Mouse (Mus musculus) ES-Bruce4 (cell line): Measurements from ENCODE around the gene Lamb3. TPM values are rescaled to one million over a fixed set of nuclear protein-coding genes. Genes with fewer than 3 reads are reported as not detected.
"Not testable (repeated sequence)": the region's sequence is repeated elsewhere in the genome, so short reads cannot be mapped to it uniquely, and the experiment has no call there.

ENCODE experiments used
- H3K27ac ChIP-seq: 2 replicates; pipeline ENCODE4 v1.5.1; 2012; ENCODE audit warnings: low read length, inconsistent platforms; ENCODE audit not compliant: insufficient read depth
- H3K27me3 ChIP-seq: 2 replicates; pipeline ENCODE4 v1.6.1; 2012; ENCODE audit warnings: mild to moderate bottlenecking, low read length, inconsistent platforms; ENCODE audit not compliant: control insufficient read depth, poor library complexity, insufficient read depth, severe bottlenecking
- H3K36me3 ChIP-seq: 2 replicates; pipeline ENCODE4 v1.6.1; 2012; ENCODE audit warnings: inconsistent platforms, mild to moderate bottlenecking, low read length, moderate library complexity; ENCODE audit not compliant: control insufficient read depth, poor library complexity, insufficient read depth, severe bottlenecking
- H3K4me1 ChIP-seq: one replicate; pipeline ENCODE4 v1.8.1; 2011; ENCODE audit warnings: low read length; ENCODE audit not compliant: control insufficient read depth, insufficient read depth
- H3K4me3 ChIP-seq: 2 replicates; pipeline ENCODE4 v1.5.1; 2011; ENCODE audit warnings: low read depth, mild to moderate bottlenecking, low read length
- H3K9ac ChIP-seq: 2 replicates; pipeline ENCODE4 v1.6.1; 2012; ENCODE audit warnings: low read depth, mild to moderate bottlenecking, inconsistent platforms; ENCODE audit not compliant: poor library complexity, severe bottlenecking
- H3K9me3 ChIP-seq: replicated peaks from 2 replicates; pipeline ENCODE4 v1.6.1; 2012; ENCODE audit warnings: mild to moderate bottlenecking, low read length, inconsistent platforms; ENCODE audit not compliant: control insufficient read depth, poor library complexity, insufficient read depth, severe bottlenecking
- CTCF ChIP-seq: IDR thresholded peaks from one replicate; pipeline ENCODE4 v1.8.1; 2011; ENCODE audit warnings: low read depth, low read length
- EP300 ChIP-seq: IDR thresholded peaks from 2 replicates; pipeline ENCODE4 v1.6.1; 2011; ENCODE audit warnings: low read depth, low read length; ENCODE audit not compliant: insufficient read depth
- POLR2A ChIP-seq: IDR thresholded peaks from one replicate; pipeline ENCODE4 v1.8.1; 2011; ENCODE audit warnings: low read length; ENCODE audit not compliant: insufficient read depth
- polyA plus RNA-seq: library from polyadenylated mRNA; stranded (reverse); fragments of >200 nt; gene quantifications from 2 replicates; pipeline ENCODE4 v1.2.4, GENCODE M21; 2011; ENCODE audit warnings: low read depth; ENCODE audit not compliant: missing spikeins, insufficient read depth, insufficient read length

The Lamb3 gene
- polyA plus RNA-seq, 1 experiment = 6.4 TPM

- TF ChIP-seq POLR2A = no peak
- TF ChIP-seq EP300 = no peak
- no peak for TF ChIP-seq CTCF
- H3K27me3 ChIP-seq = no peaks in the 10 kb centered on the region
- no peak overlapping the region for H3K4me3 ChIP-seq
- H3K9me3 ChIP-seq = no peaks in the 10 kb centered on the region
- no peak overlapping the region for H3K9ac ChIP-seq
- H3K36me3 ChIP-seq = no peaks in the 10 kb centered on the region
- H3K27ac ChIP-seq = no peak overlapping the region
- no peaks in the 10 kb centered on the region for H3K4me1 ChIP-seq
Observed at GRCm38 (mm10) chr1:193243571-193244193, 36.2 kb downstream of the Lamb3 start.

GRCm38 (mm10) chr1:193244235-193244634 lies 36.7 kb downstream of the Lamb3 start:
- no peak overlapping the region for H3K27ac ChIP-seq
- H3K9ac ChIP-seq = no peak overlapping the region
- no peaks in the 10 kb centered on the region for H3K9me3 ChIP-seq
- TF ChIP-seq POLR2A (no peak), CTCF (no peak), EP300 (no peak)
- H3K4me1 ChIP-seq = no peaks in the 10 kb centered on the region
- no peaks in the 10 kb centered on the region for H3K36me3 ChIP-seq
- no peak overlapping the region for H3K4me3 ChIP-seq
- no peaks in the 10 kb centered on the region for H3K27me3 ChIP-seq

DNA sequence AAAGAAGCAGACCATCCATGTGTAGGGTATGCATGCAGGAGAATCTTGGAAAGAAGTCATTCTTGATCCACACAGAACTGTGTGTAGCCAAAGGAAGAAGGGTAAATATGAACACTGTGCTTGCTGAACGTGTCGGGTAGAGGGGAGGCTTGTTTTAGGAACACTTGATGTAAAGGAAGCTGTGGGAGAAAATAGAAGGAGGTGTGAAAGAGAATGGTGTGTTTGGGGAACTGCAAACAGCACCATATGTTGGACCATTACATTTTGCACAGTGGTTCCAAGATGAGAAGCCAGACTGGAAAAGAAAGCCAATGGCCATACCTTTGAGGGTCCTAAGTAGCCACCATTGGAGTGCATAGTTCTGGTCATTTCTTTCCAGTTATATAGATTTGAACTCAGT lies 42.5 kb downstream of the Lamb3 start:
- no peaks in the 10 kb centered on the region for H3K9me3 ChIP-seq
- TF ChIP-seq CTCF = no peak
- H3K27ac ChIP-seq = no peak overlapping the region
- H3K4me1 ChIP-seq = no peaks in the 10 kb centered on the region
- H3K4me3 ChIP-seq = no peak overlapping the region
- no peaks in the 10 kb centered on the region for H3K36me3 ChIP-seq
- H3K27me3 ChIP-seq = no peaks in the 10 kb centered on the region
- H3K9ac ChIP-seq = no peak overlapping the region

DNA sequence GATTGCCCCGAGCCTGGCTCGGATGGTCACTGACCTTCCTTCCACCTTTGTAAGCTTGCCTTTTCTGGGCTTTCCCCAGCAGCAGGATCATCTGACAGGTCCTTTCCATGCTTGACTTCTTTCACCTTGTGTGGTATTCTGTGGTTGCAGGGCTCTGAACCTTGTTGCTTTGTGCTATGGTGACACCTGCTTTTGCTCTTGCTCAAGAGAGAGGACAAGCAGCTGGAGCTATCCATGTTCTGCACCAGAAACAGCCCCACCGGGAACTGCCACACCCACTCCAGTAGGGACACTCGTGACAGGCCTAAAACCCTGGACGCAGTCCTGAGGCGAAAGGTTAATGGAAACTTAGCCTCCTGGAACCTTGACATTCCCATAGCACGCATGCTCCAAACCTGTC lies 43.9 kb downstream of the Lamb3 start:
- Histone ChIP-seq H3K9ac (no peak overlapping the region), H3K27me3 (no peaks in the 10 kb centered on the region), H3K36me3 (no peaks in the 10 kb centered on the region), H3K27ac (no peak overlapping the region), H3K9me3 (no peaks in the 10 kb centered on the region), H3K4me1 (no peaks in the 10 kb centered on the region), H3K4me3 (no peak overlapping the region)
- no peak for TF ChIP-seq EP300
- no peak for TF ChIP-seq CTCF
- TF ChIP-seq POLR2A = no peak

DNA sequence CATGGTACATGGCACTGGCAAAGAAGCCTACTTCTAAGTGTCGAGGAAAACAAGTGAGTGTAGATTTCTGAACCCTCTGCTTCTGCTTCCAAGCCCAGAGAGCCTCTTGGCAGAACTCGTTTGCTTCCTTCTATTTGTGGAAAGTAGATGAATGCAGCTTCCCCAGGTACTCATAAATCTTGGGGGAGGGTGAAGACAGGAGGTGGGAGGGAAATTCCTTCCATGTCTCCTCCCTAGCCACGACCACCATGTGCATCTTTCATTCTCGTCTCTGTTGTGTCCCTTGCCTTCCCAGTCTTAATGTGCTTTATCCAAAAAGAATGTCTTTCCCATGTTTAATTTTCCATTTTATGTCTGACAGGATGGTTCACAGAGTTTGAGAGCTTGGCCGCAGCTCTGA lies 45.1 kb downstream of the Lamb3 start:
- TF ChIP-seq EP300 = no peak
- no peak for TF ChIP-seq CTCF
- no peak for TF ChIP-seq POLR2A
- Histone ChIP-seq H3K9ac (no peak overlapping the region), H3K9me3 (no peaks in the 10 kb centered on the region), H3K4me3 (no peak overlapping the region), H3K27me3 (no peaks in the 10 kb centered on the region), H3K4me1 (no peaks in the 10 kb centered on the region), H3K36me3 (no peaks in the 10 kb centered on the region), H3K27ac (no peak overlapping the region)

DNA sequence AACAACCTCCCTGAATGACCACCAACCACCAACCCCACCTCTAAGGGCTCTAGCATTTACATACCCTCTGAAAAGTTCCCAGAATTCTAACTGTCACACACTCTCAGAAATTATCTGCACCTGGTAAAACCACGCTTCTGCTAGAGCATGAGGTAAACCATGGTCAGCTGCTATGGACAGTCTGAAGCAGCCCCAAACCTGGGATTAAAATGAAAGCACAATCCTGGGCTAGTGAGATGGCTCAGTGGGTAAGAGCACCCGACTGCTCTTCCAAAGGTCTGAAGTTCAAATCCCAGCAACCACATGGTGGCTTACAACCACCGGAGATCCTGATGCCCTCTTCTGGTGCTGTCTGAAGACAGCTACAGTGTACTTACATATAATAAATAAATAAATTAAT lies 46.4 kb downstream of the Lamb3 start:
- H3K27me3 ChIP-seq, H3K4me1 ChIP-seq, H3K9ac ChIP-seq, H3K27ac ChIP-seq, H3K9me3 ChIP-seq, H3K4me3 ChIP-seq, H3K36me3 ChIP-seq: not testable (repeated sequence)
